Mouse (Mus musculus) testis, adult 2 months (tissue): ENCODE data around the gene Ppp1r37.

Source experiments
- CTCF ChIP-seq: fragments of 200-500 bp; IDR thresholded peaks from 2 replicates; pipeline ENCODE4 v1.5.1; 2012; ENCODE audit warnings: low read depth, mild to moderate bottlenecking, inconsistent platforms, low read length, moderate library complexity; ENCODE audit not compliant: control insufficient read depth, insufficient read depth, insufficient replicate concordance
- POLR2A ChIP-seq: fragments of 200-500 bp; IDR thresholded peaks from 2 replicates; pipeline ENCODE4 v1.6.1; 2012; ENCODE audit warnings: low read depth, mild to moderate bottlenecking, inconsistent platforms, low read length, moderate library complexity; ENCODE audit not compliant: control insufficient read depth

DNA sequence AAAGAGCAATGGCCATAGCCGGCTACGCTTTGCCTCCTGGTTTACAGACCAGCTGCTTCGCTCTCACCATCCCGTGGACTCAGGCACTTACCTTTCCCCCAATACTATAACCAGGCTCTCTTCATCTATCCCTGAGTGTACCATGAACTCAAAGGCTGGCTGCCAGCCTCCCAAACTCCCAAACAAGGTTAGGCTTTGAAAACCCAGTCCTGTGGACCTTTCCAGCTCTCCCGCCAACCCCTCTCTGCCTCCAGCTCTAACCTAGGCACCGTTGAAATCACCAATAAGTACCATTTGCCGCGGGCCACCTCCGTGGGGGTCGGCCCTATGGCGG, 1.5 kb downstream of the Ppp1r37 start:
- TF ChIP-seq CTCF (no peak), POLR2A (no peak)
